Mouse (Mus musculus) heart, embryonic 11.5 days (tissue): ENCODE measurements at regions not wholly inside any gene's neighbourhood (a gene's known extent, or its start where the extent isn't known, plus 50 kb on each side); places are given as distances from the start of the nearest gene placed in this dataset.

Source experiments
- ATAC-seq: fragments of 200-750 bp; cut with Nextera tagmentation; replicated peaks from 2 replicates; pipeline ENCODE4 v1.8.0; 2017; ENCODE audit warnings: moderate library complexity; ENCODE audit not compliant: insufficient number of reproducible peaks, low FRiP score, low TSS enrichment
- H3K27ac ChIP-seq: fragments of 300-500 bp; sonication (generic); 2 replicates; pipeline ENCODE4 v1.5.1; 2014; ENCODE audit warnings: mild to moderate bottlenecking, low read depth, low read length
- H3K27me3 ChIP-seq: fragments of 300-500 bp; sonication (generic); 2 replicates; pipeline ENCODE4 v1.6.1; 2014; ENCODE audit warnings: mild to moderate bottlenecking, low read length, mixed read lengths; ENCODE audit not compliant: control insufficient read depth, insufficient read depth
- H3K36me3 ChIP-seq: fragments of 300-500 bp; sonication (generic); 2 replicates; pipeline ENCODE4 v1.6.1; 2014; ENCODE audit warnings: mild to moderate bottlenecking, low read length, moderate library complexity, mixed read lengths; ENCODE audit not compliant: control insufficient read depth, insufficient read depth
- H3K4me1 ChIP-seq: fragments of 300-500 bp; sonication (generic); 2 replicates; pipeline ENCODE4 v1.6.1; 2014; ENCODE audit warnings: low read length; ENCODE audit not compliant: control insufficient read depth, insufficient read depth
- H3K4me2 ChIP-seq: fragments of 300-500 bp; sonication (generic); 2 replicates; pipeline ENCODE4 v1.6.1; 2014; ENCODE audit warnings: mild to moderate bottlenecking, moderate library complexity
- H3K4me3 ChIP-seq: fragments of 300-500 bp; sonication (generic); 2 replicates; pipeline ENCODE4 v1.5.1; 2014; ENCODE audit warnings: low read depth, low read length
- H3K9ac ChIP-seq: fragments of 300-500 bp; sonication (generic); 2 replicates; pipeline ENCODE4 v1.6.1; 2014; ENCODE audit warnings: mild to moderate bottlenecking, low read depth, low read length, moderate library complexity
- H3K9me3 ChIP-seq: fragments of 300-500 bp; sonication (generic); replicated peaks from 2 replicates; pipeline ENCODE4 v1.6.1; 2016; ENCODE audit warnings: low read length; ENCODE audit not compliant: control insufficient read depth
- WGBS: fragments of 180-500 bp; shearing (Covaris S2); extraction: QIAGEN DNeasy Blood & Tissue Kit; methylation state at CpG from one replicate; pipeline ENCODE4 v1.1.7; 2014; ENCODE audit not compliant: insufficient replicate concordance; 5-methylcytosine and 5-hydroxymethylcytosine counted together

DNA sequence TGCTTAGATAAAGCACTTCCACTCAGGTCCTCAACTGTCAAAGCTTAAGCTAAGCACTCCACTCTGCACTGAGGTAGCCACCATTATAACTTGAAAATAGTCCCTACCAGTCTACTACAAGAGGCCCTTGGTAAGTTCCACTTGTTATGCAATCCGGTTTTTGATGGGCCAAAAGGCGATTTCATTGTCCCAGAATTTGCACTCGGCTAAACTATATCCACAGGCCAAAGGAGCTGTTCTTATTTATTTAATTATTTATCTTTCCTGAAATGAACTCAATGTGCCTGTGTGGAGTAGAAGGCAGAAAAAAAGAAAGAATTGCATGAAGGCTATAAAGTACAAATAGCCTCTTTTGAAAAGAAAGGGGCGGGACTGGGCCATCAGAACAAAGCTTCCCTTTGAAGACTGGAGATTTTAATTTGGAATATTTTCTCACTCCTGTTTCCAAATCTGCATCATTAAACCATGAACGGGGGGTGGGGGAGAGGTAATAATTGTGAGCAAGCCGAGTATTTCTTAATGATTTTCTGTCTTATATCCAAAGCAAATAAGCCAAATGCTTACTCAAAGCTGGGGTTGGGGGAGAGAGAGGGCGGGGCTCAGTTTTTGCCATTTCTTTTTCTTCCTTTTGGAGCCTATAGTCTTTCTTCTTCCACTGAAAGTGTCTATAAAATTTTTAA is 489.3 kb downstream of the Tox3 start:
- Histone ChIP-seq H3K27me3 (no peaks in the 10 kb centered on the region), H3K4me3 (no peak overlapping the region), H3K9ac (no peak overlapping the region), H3K4me1 (no peaks in the 10 kb centered on the region), H3K36me3 (no peaks in the 10 kb centered on the region), H3K4me2 (no peak overlapping the region), H3K9me3 (no peaks in the 10 kb centered on the region), H3K27ac (no peak overlapping the region)
- WGBS: 78% methylated on average over 7 of the region's 7 CpGs
- ATAC-seq: no peak

- Histone ChIP-seq H3K36me3 (no peaks in the 10 kb centered on the region), H3K4me1 (no peaks in the 10 kb centered on the region), H3K27ac (no peak overlapping the region), H3K9ac (no peak overlapping the region), H3K4me3 (no peak overlapping the region), H3K9me3 (no peaks in the 10 kb centered on the region), H3K27me3 (no peaks in the 10 kb centered on the region), H3K4me2 (no peak overlapping the region)
- WGBS: 87% methylated on average over 5 of the region's 5 CpGs
- no peak for ATAC-seq
Observed at GRCm38 (mm10) chr8:89855556-89855955, 492.6 kb downstream of the Tox3 start.

- no peaks in the 10 kb centered on the region for H3K27me3 ChIP-seq
- 45% methylated on average over 3 of the region's 3 CpGs for WGBS
- no peak overlapping the region for H3K27ac ChIP-seq
- H3K4me1 ChIP-seq: no peaks in the 10 kb centered on the region
- no peak overlapping the region for H3K9ac ChIP-seq
- ATAC-seq: no peak
- no peak overlapping the region for H3K4me2 ChIP-seq
- H3K36me3 ChIP-seq: no peaks in the 10 kb centered on the region
- no peaks in the 10 kb centered on the region for H3K9me3 ChIP-seq
- H3K4me3 ChIP-seq: no peak overlapping the region
Observed at GRCm38 (mm10) chr8:89850209-89850796, 497.8 kb downstream of the Tox3 start.

- no peaks in the 10 kb centered on the region for H3K4me1 ChIP-seq
- no peak for ATAC-seq
- no peaks in the 10 kb centered on the region for H3K27me3 ChIP-seq
- no peaks in the 10 kb centered on the region for H3K9me3 ChIP-seq
- no peaks in the 10 kb centered on the region for H3K36me3 ChIP-seq
- H3K9ac ChIP-seq: no peak overlapping the region
- no peak overlapping the region for H3K4me2 ChIP-seq
- 74% methylated on average over 7 of the region's 7 CpGs for WGBS
- H3K4me3 ChIP-seq: no peak overlapping the region
- H3K27ac ChIP-seq: no peak overlapping the region
Observed at GRCm38 (mm10) chr8:89849416-89850208, 498.5 kb downstream of the Tox3 start.

GRCm38 (mm10) chr8:89838494-89838893 is 509.6 kb downstream of the Tox3 start:
- H3K36me3 ChIP-seq: no peaks in the 10 kb centered on the region
- no peak overlapping the region for H3K4me2 ChIP-seq
- 83% methylated on average over 5 of the region's 5 CpGs for WGBS
- no peak overlapping the region for H3K4me3 ChIP-seq
- no peaks in the 10 kb centered on the region for H3K4me1 ChIP-seq
- H3K9ac ChIP-seq: no peak overlapping the region
- no peaks in the 10 kb centered on the region for H3K27me3 ChIP-seq
- ATAC-seq: no peak
- no peaks in the 10 kb centered on the region for H3K9me3 ChIP-seq
- H3K27ac ChIP-seq: no peak overlapping the region

DNA sequence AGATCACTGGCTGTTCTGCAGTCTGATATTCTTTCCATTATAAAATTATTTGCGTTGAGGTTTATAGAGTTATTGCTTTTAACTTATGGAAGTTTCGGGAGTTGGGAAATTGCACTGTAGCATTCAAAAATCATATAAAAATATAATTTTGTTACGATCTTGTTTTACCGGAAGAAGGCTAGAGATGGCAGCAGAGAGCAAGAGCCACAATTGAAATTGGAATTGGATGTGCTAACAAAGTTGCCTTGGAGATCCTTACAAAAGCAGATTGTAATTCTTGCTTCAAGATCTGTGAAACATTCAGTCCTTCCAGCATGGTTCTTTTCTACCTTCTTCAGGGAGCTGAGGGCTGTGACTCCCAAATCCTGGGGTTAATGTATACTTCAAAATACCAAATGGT is 514.4 kb downstream of the Tox3 start:
- Histone ChIP-seq H3K9ac (no peak overlapping the region), H3K4me1 (no peaks in the 10 kb centered on the region), H3K4me3 (no peak overlapping the region), H3K36me3 (no peaks in the 10 kb centered on the region), H3K9me3 (no peaks in the 10 kb centered on the region), H3K27ac (no peak overlapping the region), H3K27me3 (no peaks in the 10 kb centered on the region), H3K4me2 (no peak overlapping the region)
- 65% methylated on average over 4 of the region's 4 CpGs for WGBS
- ATAC-seq: no peak

- no peak for ATAC-seq
- Histone ChIP-seq H3K9me3 (no peaks in the 10 kb centered on the region; the same call in 1 of the 2 replicates), H3K4me2 (no peak overlapping the region), H3K27me3 (no peaks in the 10 kb centered on the region), H3K36me3 (no peaks in the 10 kb centered on the region), H3K4me3 (no peak overlapping the region), H3K4me1 (no peaks in the 10 kb centered on the region), H3K9ac (no peak overlapping the region), H3K27ac (no peak overlapping the region)
- 28% methylated on average over 3 of the region's 3 CpGs for WGBS
Observed at GRCm38 (mm10) chr8:89824586-89824985, 523.6 kb downstream of the Tox3 start.

DNA sequence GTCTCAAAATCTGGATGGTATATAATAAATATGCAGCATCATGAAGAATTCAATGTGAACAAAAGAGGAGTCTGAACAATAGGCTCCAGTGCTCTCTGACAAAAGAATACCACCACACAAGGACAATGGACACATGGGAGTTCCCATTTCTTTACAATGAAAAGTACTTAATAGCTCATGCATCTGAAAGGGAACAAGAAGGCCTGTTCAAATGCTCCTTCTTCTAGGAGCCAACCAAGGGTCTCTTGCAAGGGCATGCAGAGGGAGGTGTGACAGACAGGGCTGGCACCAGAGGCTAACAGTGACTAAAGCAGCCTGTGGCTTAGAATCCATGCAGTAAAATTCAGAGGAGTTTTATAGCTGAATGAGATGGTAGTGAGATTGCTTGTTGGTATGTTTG is 524.5 kb downstream of the Tox3 start:
- no peaks in the 10 kb centered on the region; the same call in 1 of the 2 replicates for H3K9me3 ChIP-seq
- H3K36me3 ChIP-seq: no peaks in the 10 kb centered on the region
- no peak overlapping the region for H3K9ac ChIP-seq
- no peak overlapping the region for H3K27ac ChIP-seq
- no peak for ATAC-seq
- no peaks in the 10 kb centered on the region for H3K4me1 ChIP-seq
- H3K4me3 ChIP-seq: no peak overlapping the region
- H3K27me3 ChIP-seq: no peaks in the 10 kb centered on the region
- no peak overlapping the region for H3K4me2 ChIP-seq
